Mouse (Mus musculus) bone marrow, adult 2 months (tissue): ENCODE data around the gene Optn. TPM values are rescaled to one million over a fixed set of nuclear protein-coding genes. Genes with fewer than 3 reads are reported as not detected.
"Not testable (repeated sequence)": the region's sequence is repeated elsewhere in the genome, so short reads cannot be mapped to it uniquely, and the experiment has no call there.

Experiments used
- H3K27ac ChIP-seq: fragments of 200-500 bp; 2 replicates; pipeline ENCODE4 v1.5.1; 2012; ENCODE audit warnings: low read depth, mild to moderate bottlenecking, control low read depth, inconsistent platforms, low read length; ENCODE audit not compliant: control insufficient read depth, poor library complexity, insufficient read depth
- H3K4me1 ChIP-seq: fragments of 200-500 bp; 2 replicates; pipeline ENCODE4 v1.6.1; 2011; ENCODE audit warnings: low read length; ENCODE audit not compliant: control insufficient read depth, insufficient read depth
- H3K4me3 ChIP-seq: fragments of 200-500 bp; replicated peaks from 2 replicates; pipeline ENCODE3; 2011; ENCODE audit warnings: mild to moderate bottlenecking, low read depth, low read length, control low read depth; ENCODE audit not compliant: control insufficient read depth
- CTCF ChIP-seq: fragments of 200-500 bp; IDR thresholded peaks from 2 replicates; pipeline ENCODE4 v1.5.1; 2011; ENCODE audit warnings: low read length, control low read depth; ENCODE audit not compliant: control insufficient read depth, insufficient read depth
- POLR2A ChIP-seq: fragments of 200-500 bp; IDR thresholded peaks from 2 replicates; pipeline ENCODE4 v1.6.1; 2011; ENCODE audit warnings: low read depth, mild to moderate bottlenecking, control low read depth, low read length, borderline replicate concordance; ENCODE audit not compliant: control insufficient read depth
- WGBS: fragments of 180-500 bp; shearing (Covaris S2); methylation state at CpG from one replicate; pipeline ENCODE4 v1.1.7; 2018; 5-methylcytosine and 5-hydroxymethylcytosine counted together
- polyA plus RNA-seq: library from polyadenylated mRNA; stranded (reverse); fragments of >200 nt; gene quantifications from 2 replicates; pipeline ENCODE4 v1.2.4, GENCODE M21; 2011; ENCODE audit warnings: low replicate concordance; ENCODE audit not compliant: missing spikeins, insufficient read depth, insufficient read length

Optn gene
- 52.5 and 60.2 TPM in 2 replicates for polyA plus RNA-seq

DNA sequence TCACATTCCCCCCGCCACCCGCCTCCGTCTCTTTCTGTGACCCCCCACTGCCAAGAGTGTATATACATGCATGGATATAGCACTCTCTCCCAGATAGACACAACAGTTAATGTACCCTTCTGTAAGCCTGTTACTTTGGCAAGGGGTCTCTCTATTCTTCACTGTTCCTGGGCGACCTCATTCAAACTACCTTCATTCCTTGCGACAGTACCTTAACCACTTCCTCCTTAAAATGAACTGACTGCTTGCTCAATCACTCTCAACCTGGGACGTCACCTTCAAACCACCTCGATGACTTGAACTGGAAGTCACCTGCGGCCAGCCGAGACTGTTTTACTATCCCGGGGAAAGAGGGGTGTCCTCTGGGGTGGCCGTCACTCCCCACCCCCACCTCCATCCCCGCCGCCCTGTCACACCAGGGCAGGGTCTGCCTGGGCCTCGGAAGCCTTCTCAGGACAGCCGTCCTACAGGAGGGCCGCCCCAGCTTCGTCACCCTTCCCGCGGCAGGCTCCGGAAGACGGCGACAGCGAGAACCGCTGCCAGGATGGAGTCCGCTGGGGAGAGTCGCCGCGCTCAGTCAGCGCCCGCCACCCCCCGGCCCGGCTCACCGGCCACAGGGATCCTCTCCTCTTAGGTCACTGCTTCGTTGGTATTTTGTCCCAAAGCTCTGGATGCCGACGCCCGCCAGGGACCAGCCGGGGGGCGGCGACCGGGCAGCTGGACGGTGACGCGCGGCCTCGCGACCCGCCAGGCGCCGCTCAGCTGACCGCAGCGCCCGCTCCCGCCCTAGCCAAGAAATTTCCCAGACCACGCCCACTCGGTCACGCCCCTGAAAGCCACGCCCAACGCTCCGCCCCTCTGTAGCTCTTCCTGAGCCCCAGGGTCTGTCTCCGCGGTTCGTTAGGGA lies at the start of gene Optn:
Gene Optn (minus strand): TSS at position 753 of the 907 bp plus-strand sequence.
- peak within 1 kb of the TSS; percentile 94 for H3K27ac ChIP-seq
- no peak for TF ChIP-seq CTCF
- TF ChIP-seq POLR2A, result peak; percentile 50; the same call in 1 of the 2 replicates
- peaks cover 2% of the 10 kb centered on the region; the same call in 1 of the 2 replicates for H3K4me1 ChIP-seq
- peak within 1 kb of the TSS; percentile 70 for H3K4me3 ChIP-seq
- 3% methylated on average over 60 of the region's 63 CpGs for WGBS

DNA sequence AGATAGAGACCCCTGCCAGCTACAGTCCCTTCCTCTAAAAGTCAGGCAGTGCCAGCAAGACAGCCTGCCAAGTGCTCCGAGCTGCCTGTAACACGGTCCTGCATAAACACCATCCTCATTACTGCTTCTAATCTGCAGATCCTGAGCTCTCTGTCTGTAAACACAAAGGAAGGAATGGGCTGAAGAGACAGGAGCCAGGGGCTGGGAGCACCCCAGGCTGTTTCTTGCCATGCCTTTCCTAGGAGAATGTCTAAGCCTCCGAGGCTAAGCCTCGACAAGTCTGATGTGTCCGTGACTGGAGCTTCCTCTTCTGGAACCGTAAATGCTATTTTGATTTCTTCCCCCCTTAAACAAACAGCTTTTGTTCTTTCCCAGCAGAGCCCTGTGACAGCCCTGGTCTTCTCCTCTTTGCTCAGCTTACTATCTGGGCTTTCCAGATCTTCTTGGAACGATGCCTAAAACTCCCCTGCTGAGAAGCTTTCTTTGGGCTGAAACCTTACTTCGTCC lies 49.0 kb upstream of the Optn start:
- Histone ChIP-seq H3K27ac (no peak overlapping the region), H3K4me3 (no peak overlapping the region), H3K4me1 (no peaks in the 10 kb centered on the region)
- WGBS, result 30% methylated on average over 8 of the region's 8 CpGs
- no peak for TF ChIP-seq CTCF
- TF ChIP-seq POLR2A, result no peak

DNA sequence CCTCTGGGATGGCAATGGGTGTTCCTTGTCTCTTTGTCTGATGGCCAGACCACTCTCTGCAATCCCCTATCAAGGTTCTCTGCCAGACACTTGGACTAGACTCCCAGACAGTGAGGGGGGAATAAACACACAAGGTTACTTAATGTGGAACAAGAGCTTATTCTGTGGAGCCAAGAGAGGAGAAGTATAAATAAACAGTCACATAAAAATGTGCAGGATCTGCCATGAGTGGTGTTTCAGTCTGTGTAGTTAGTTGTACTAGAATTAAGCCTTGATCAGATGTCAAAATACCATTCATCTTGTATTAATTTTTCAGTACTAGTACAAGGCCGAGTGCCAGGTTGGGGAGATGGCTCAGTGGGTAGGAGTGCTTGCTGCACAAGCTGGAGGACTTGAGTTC lies 39.0 kb upstream of the Optn start:
- TF ChIP-seq CTCF (no peak), POLR2A (no peak)
- Histone ChIP-seq H3K27ac (no peak overlapping the region), H3K4me3 (no peak overlapping the region), H3K4me1 (no peaks in the 10 kb centered on the region)
- WGBS, result 67% methylated on average over 1 of the region's 1 CpGs

DNA sequence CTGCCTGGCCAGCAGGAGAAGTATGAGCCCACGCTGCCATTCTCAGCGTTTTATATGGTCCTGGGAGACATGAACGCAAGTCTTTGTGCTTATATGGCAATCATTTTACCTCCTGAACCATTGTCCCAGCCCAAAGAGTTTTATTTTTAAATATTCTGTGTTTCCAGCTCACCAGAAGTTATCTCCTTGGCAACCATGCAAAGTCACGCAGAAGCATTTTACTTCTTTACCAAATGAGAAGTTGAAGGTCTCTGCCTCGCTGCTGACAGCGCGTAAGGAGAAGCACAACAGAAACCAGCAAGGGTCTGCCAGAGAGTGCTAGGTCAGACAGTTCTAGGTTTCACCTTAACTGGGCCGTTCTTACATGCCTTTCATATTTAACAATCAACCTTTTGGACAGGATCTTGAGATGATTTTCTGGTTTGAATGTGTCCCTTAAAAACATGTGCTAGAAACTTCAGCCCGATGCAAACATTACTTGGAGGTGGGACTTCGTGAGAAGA lies 37.9 kb upstream of the Optn start:
- 79% methylated on average over 10 of the region's 10 CpGs for WGBS
- no peaks in the 10 kb centered on the region for H3K4me1 ChIP-seq

DNA sequence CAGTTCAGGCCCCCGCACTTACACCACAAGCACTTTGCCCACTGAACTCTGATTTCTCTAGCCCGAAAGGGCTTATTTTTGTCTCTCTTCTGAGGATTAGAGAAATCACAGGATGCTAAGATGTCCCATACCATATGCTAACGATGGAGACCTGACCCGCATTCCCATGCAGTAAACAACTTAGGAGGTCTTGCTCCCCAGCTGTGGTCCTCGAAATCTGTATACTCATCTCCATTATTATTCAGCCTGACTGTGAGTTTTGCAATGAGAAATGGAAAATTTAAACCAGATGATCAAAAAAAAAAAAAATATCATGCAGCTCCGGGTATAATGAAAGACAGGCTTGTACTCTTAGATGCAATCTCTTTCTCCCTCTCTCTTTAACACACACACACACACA lies 35.3 kb upstream of the Optn start:
- no peak overlapping the region for H3K4me3 ChIP-seq
- TF ChIP-seq CTCF (no peak), POLR2A (no peak)
- H3K4me1 ChIP-seq, result no peaks in the 10 kb centered on the region
- no peak overlapping the region for H3K27ac ChIP-seq
- WGBS, result 76% methylated on average over 6 of the region's 6 CpGs

More for the DNA sequence above, 37.9 kb upstream of the Optn start:
- TF ChIP-seq POLR2A (no peak), CTCF (no peak)
- no peak overlapping the region for H3K27ac ChIP-seq
- H3K4me3 ChIP-seq, result no peak overlapping the region

DNA sequence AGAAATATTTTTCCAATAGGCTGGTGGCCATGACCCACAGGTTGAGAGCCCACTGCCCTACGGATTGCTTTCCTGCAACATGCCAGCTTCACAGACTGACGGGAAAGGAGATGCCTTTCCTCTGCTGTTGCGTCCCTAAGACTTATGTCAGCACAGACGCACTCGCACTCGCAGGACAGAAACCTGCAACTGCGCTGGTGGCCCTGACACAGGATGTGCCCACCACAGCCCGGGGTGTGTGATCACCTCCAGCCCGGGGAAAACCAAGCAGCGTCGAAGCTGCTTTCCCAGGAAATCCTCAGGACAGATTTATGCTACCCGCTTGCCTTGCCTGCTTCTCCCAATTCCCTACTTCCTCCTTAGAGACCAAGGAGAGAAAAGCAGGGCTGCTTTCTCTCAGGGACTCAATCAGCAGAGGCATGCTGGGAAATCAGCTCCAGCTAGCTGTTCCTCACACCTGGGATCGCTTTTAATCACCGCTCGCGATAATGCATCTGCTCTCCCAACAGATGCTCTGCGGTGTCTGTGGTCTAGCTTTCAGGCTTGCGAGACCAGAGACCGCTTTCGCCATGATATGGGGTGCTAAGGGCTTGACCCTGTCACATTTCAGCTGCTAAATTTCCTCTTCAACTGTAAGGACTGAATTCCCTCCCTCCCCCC lies 34.1 kb upstream of the Optn start:
- WGBS, result 6% methylated on average over 20 of the region's 20 CpGs
- no peak overlapping the region for H3K4me3 ChIP-seq
- no peak overlapping the region for H3K27ac ChIP-seq
- no peaks in the 10 kb centered on the region for H3K4me1 ChIP-seq
- TF ChIP-seq POLR2A (no peak), CTCF (no peak)

DNA sequence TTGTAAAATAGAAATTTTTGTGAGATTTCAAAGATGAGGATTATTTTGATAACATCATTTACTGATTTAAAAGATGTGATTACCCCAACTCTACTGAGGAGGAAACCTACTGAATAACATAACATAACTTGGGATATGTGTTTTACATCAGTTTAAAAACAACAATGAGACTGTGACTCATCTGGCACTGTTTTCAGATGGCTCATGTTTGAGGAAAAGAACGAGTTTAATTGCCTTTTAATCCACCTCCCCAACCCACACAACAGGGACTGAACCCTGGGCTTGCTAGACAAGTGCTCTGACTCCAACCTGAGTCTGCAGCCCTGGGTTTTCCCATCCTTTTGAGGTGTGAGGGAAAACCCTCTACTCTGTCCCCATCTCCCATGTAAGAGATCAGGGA lies 31.5 kb upstream of the Optn start:
- no peak for TF ChIP-seq POLR2A
- no peak for TF ChIP-seq CTCF
- no peak overlapping the region for H3K4me3 ChIP-seq
- 19% methylated on average over 1 of the region's 1 CpGs for WGBS
- no peak overlapping the region for H3K27ac ChIP-seq
- no peaks in the 10 kb centered on the region for H3K4me1 ChIP-seq

DNA sequence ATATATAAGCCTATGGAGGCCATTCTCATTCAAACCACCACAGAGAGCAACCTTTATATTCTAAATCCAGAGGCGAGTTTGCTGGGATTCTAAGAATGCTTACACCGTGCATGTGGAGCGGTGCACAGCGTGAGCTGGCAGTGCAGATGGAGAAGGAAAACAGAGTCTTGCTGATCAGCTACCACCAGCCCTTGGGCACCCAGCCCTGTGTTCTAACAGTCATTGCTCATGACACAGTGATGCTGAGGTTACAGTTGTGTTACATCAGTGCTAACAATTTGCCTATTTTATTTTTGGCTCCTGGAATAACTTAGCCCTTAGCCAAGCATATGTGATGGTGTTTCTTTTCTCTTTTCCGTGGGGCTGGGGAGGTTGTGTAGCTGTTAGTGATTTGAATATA lies 31.0 kb upstream of the Optn start:
- Histone ChIP-seq H3K4me1 (no peaks in the 10 kb centered on the region), H3K27ac (no peak overlapping the region), H3K4me3 (no peak overlapping the region)
- TF ChIP-seq POLR2A, result no peak
- no peak for TF ChIP-seq CTCF
- WGBS, result 79% methylated on average over 5 of the region's 5 CpGs

DNA sequence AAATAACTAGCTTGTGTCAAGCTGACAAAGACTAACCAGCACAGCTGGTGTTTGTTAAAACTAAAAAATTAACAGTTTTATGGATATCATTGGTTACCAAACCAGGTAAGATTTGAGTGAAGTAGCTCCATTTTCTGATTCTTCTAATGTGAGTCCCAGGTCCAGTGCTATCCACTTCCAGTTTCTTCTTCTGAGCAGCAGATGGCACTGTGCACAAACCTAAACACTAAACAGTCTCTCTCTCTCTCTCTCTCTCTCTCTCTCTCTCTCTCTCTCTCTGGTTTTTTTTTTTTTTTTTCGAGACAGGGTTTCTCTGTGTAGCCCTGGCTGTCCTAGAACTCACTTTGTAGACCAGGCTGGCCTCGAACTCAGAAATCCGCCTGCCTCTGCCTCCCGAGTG lies 26.5 kb upstream of the Optn start:
- H3K4me1 ChIP-seq, H3K27ac ChIP-seq, H3K4me3 ChIP-seq: not testable (repeated sequence)
- WGBS, result 91% methylated on average over 3 of the region's 4 CpGs
